Mouse (Mus musculus) lung, embryonic 15.5 days (tissue): Measurements from ENCODE around the gene Dyrk4. TPM values are rescaled to one million over a fixed set of nuclear protein-coding genes. Genes with fewer than 3 reads are reported as not detected.

ENCODE experiments used
- polyA plus RNA-seq: library from polyadenylated mRNA; unstranded; fragments of >200 nt; fragmentation: Nextera tagmentation; extraction: Ambion mirVana; gene quantifications from 2 replicates; pipeline ENCODE4 v1.2.1, GENCODE M21; 2015

Dyrk4 gene
- polyA plus RNA-seq, 1 experiment from 2014 or later = 0.26 TPM

Other genes starting within 250 kb of the Dyrk4 start
- gene Kcna6, start 181.2 kb downstream of the Dyrk4 start, polyA plus RNA-seq = 1.2 and 1.6 TPM in 2 replicates
- gene Ndufa9, start 72.7 kb downstream of the Dyrk4 start, polyA plus RNA-seq = 205 and 206 TPM in 2 replicates
- gene Akap3, start 68.7 kb downstream of the Dyrk4 start, polyA plus RNA-seq = not detected in 2 replicates
- 65.8 and 68.8 TPM in 2 replicates for gene Rad51ap1, start 17.7 kb upstream of the Dyrk4 start, polyA plus RNA-seq
- gene D6Wsu163e, start 18.1 kb upstream of the Dyrk4 start, polyA plus RNA-seq = 18.3 and 18.5 TPM in 2 replicates
- gene Fgf6, start 93.7 kb upstream of the Dyrk4 start, polyA plus RNA-seq = not detected in 2 replicates
- gene Fgf23, start 151.1 kb upstream of the Dyrk4 start, polyA plus RNA-seq = 0.09 TPM in 1 of 2 replicates, not detected in the other
- 3.2 and 3.7 TPM in 2 replicates for gene Tigar, start 187.7 kb upstream of the Dyrk4 start, polyA plus RNA-seq
- gene Ccnd2, start 230.4 kb upstream of the Dyrk4 start, polyA plus RNA-seq = 599 and 663 TPM in 2 replicates